Mouse (Mus musculus): Measurements from ENCODE around the gene Asah2. TPM values are rescaled to one million over a fixed set of nuclear protein-coding genes. Genes with fewer than 3 reads are reported as not detected.

The Asah2 gene
- polyA plus RNA-seq, 1 experiment from 2014 or later: 2.0 TPM

- Histone ChIP-seq H3K4me3 (replicated peaks; ENCODE audit: low read depth, low read length) (no peak overlapping the region), H3K4me1 (replicated peaks; ENCODE audit: insufficient read depth, low read length) (no peaks in the 10 kb centered on the region), H3K4me2 (ENCODE audit: low read length) (no peak overlapping the region), H3K9ac (ENCODE audit: low read depth, low read length) (no peak overlapping the region), H3K36me3 (ENCODE audit: insufficient read depth, low read length) (0 out of 2 replicates have a peak, but pooled peaks cover 4% of the 10 kb centered on the region), H3K9me3 (replicated peaks; ENCODE audit: low read length) (no peaks in the 10 kb centered on the region), H3K27ac (no peak overlapping the region), H3K27me3 (ENCODE audit: insufficient read depth, low read length) (no peaks in the 10 kb centered on the region)
- no peak for ATAC-seq (replicated peaks; ENCODE audit: low FRiP score, low read depth)
- WGBS: 78% methylated on average over 1 of the region's 1 CpGs
- DNase-seq (ENCODE audit: low spot score): no peak
- no peak for TF ChIP-seq CTCF (IDR thresholded peaks at IDR 0.05; ENCODE audit: low read depth)
Observed at GRCm38 (mm10) chr19:32056252-32056651, 51.8 kb downstream of the Asah2 start.

GRCm38 (mm10) chr19:32055725-32056124 lies 52.3 kb downstream of the Asah2 start:
- Histone ChIP-seq H3K9me3 (replicated peaks; ENCODE audit: low read length) (no peaks in the 10 kb centered on the region), H3K36me3 (ENCODE audit: insufficient read depth, low read length) (0 out of 2 replicates have a peak, but pooled peaks cover 4% of the 10 kb centered on the region), H3K4me1 (replicated peaks; ENCODE audit: insufficient read depth, low read length) (no peaks in the 10 kb centered on the region), H3K4me3 (replicated peaks; ENCODE audit: low read depth, low read length) (no peak overlapping the region), H3K4me2 (ENCODE audit: low read length) (no peak overlapping the region), H3K27ac (no peak overlapping the region), H3K27me3 (ENCODE audit: insufficient read depth, low read length) (no peaks in the 10 kb centered on the region), H3K9ac (ENCODE audit: low read depth, low read length) (no peak overlapping the region)
- no peak for ATAC-seq (replicated peaks; ENCODE audit: low FRiP score, low read depth)
- TF ChIP-seq CTCF (IDR thresholded peaks at IDR 0.05; ENCODE audit: low read depth): no peak
- 68% methylated on average over 1 of the region's 1 CpGs for WGBS
- DNase-seq (ENCODE audit: low spot score): no peak

- WGBS: 93% methylated on average over 2 of the region's 2 CpGs
- DNase-seq (ENCODE audit: low spot score): no peak
- Histone ChIP-seq H3K27me3 (ENCODE audit: insufficient read depth, low read length) (no peaks in the 10 kb centered on the region), H3K36me3 (ENCODE audit: insufficient read depth, low read length) (0 out of 2 replicates have a peak, but pooled peaks cover 4% of the 10 kb centered on the region), H3K27ac (no peak overlapping the region), H3K9me3 (replicated peaks; ENCODE audit: low read length) (no peaks in the 10 kb centered on the region), H3K4me2 (ENCODE audit: low read length) (no peak overlapping the region), H3K9ac (ENCODE audit: low read depth, low read length) (no peak overlapping the region), H3K4me3 (replicated peaks; ENCODE audit: low read depth, low read length) (no peak overlapping the region), H3K4me1 (replicated peaks; ENCODE audit: insufficient read depth, low read length) (no peaks in the 10 kb centered on the region)
- ATAC-seq (replicated peaks; ENCODE audit: low FRiP score, low read depth): no peak
- TF ChIP-seq CTCF (IDR thresholded peaks at IDR 0.05; ENCODE audit: low read depth): no peak
Observed at GRCm38 (mm10) chr19:32051251-32051650, 56.8 kb downstream of the Asah2 start.

GRCm38 (mm10) chr19:32032881-32033280 lies 75.1 kb downstream of the Asah2 start:
- no peak for DNase-seq (ENCODE audit: low spot score)
- ATAC-seq (replicated peaks; ENCODE audit: low FRiP score, low read depth): no peak
- Histone ChIP-seq H3K27ac (no peak overlapping the region), H3K4me2 (ENCODE audit: low read length) (no peak overlapping the region), H3K36me3 (ENCODE audit: insufficient read depth, low read length) (no peaks in the 10 kb centered on the region), H3K9ac (ENCODE audit: low read depth, low read length) (no peak overlapping the region), H3K4me3 (replicated peaks; ENCODE audit: low read depth, low read length) (no peak overlapping the region), H3K9me3 (replicated peaks; ENCODE audit: low read length) (no peaks in the 10 kb centered on the region), H3K4me1 (replicated peaks; ENCODE audit: insufficient read depth, low read length) (no peaks in the 10 kb centered on the region), H3K27me3 (ENCODE audit: insufficient read depth, low read length) (no peaks in the 10 kb centered on the region)
- WGBS: 77% methylated on average over 4 of the region's 4 CpGs
- TF ChIP-seq CTCF (IDR thresholded peaks at IDR 0.05; ENCODE audit: low read depth): no peak

- DNase-seq (ENCODE audit: low spot score) (peak; percentile 77), ATAC-seq (replicated peaks; ENCODE audit: low FRiP score, low read depth) (no peak; the same call in 1 of the 2 replicates)
- TF ChIP-seq CTCF (IDR thresholded peaks at IDR 0.05; ENCODE audit: low read depth): peak; percentile 85
- no peaks in the 10 kb centered on the region for H3K4me1 ChIP-seq (replicated peaks; ENCODE audit: insufficient read depth, low read length)
- no peaks in the 10 kb centered on the region for H3K9me3 ChIP-seq (replicated peaks; ENCODE audit: low read length)
- WGBS: 3% methylated on average over 1 of the region's 1 CpGs
- H3K27me3 ChIP-seq (ENCODE audit: insufficient read depth, low read length): no peaks in the 10 kb centered on the region
- no peak overlapping the region for H3K4me2 ChIP-seq (ENCODE audit: low read length)
- H3K36me3 ChIP-seq (ENCODE audit: insufficient read depth, low read length): no peaks in the 10 kb centered on the region
- H3K4me3 ChIP-seq (replicated peaks; ENCODE audit: low read depth, low read length): no peak overlapping the region
- H3K27ac ChIP-seq: no peak overlapping the region
- no peak overlapping the region for H3K9ac ChIP-seq (ENCODE audit: low read depth, low read length)
Observed at GRCm38 (mm10) chr19:32030430-32030829, 77.6 kb downstream of the Asah2 start.

GRCm38 (mm10) chr19:32025443-32025842 lies 82.6 kb downstream of the Asah2 start:
- no peak for TF ChIP-seq CTCF (IDR thresholded peaks at IDR 0.05; ENCODE audit: low read depth)
- no peak for ATAC-seq (replicated peaks; ENCODE audit: low FRiP score, low read depth)
- no peak overlapping the region for H3K4me3 ChIP-seq (replicated peaks; ENCODE audit: low read depth, low read length)

GRCm38 (mm10) chr19:32019722-32020121 lies 88.3 kb downstream of the Asah2 start:
- ATAC-seq (replicated peaks; ENCODE audit: low FRiP score, low read depth) (no peak), DNase-seq (ENCODE audit: low spot score) (no peak)
- no peak overlapping the region for H3K9ac ChIP-seq (ENCODE audit: low read depth, low read length)
- 58% methylated on average over 8 of the region's 8 CpGs for WGBS
- no peak overlapping the region for H3K4me2 ChIP-seq (ENCODE audit: low read length)
- H3K27ac ChIP-seq: no peak overlapping the region
- no peaks in the 10 kb centered on the region for H3K4me1 ChIP-seq (replicated peaks; ENCODE audit: insufficient read depth, low read length)
- TF ChIP-seq CTCF (IDR thresholded peaks at IDR 0.05; ENCODE audit: low read depth): no peak
- no peak overlapping the region for H3K4me3 ChIP-seq (replicated peaks; ENCODE audit: low read depth, low read length)
- H3K9me3 ChIP-seq (replicated peaks; ENCODE audit: low read length): no peaks in the 10 kb centered on the region
- H3K27me3 ChIP-seq (ENCODE audit: insufficient read depth, low read length): no peaks in the 10 kb centered on the region
- H3K36me3 ChIP-seq (ENCODE audit: insufficient read depth, low read length): peaks cover 6% of the 10 kb centered on the region; the same call in 1 of the 2 replicates

More at GRCm38 (mm10) chr19:32025443-32025842, 82.6 kb downstream of the Asah2 start:
- Histone ChIP-seq H3K4me1 (replicated peaks; ENCODE audit: insufficient read depth, low read length) (no peaks in the 10 kb centered on the region), H3K27ac (no peak overlapping the region), H3K27me3 (ENCODE audit: insufficient read depth, low read length) (no peaks in the 10 kb centered on the region), H3K9me3 (replicated peaks; ENCODE audit: low read length) (no peaks in the 10 kb centered on the region), H3K9ac (ENCODE audit: low read depth, low read length) (no peak overlapping the region), H3K36me3 (ENCODE audit: insufficient read depth, low read length) (peaks cover 6% of the 10 kb centered on the region; the same call in 1 of the 2 replicates), H3K4me2 (ENCODE audit: low read length) (no peak overlapping the region)
- 94% methylated on average over 3 of the region's 3 CpGs for WGBS
- no peak for DNase-seq (ENCODE audit: low spot score)
